Mouse (Mus musculus): ENCODE measurements around the gene Slc25a18. TPM values are rescaled to one million over a fixed set of nuclear protein-coding genes. Genes with fewer than 3 reads are reported as not detected.

The Slc25a18 gene
- total and polyA plus RNA-seq, 3 experiments: 0.05 TPM; not detected in 2

GRCm38 (mm10) chr6:120819294-120819693, 45.9 kb downstream of the Slc25a18 start:
- H3K4me3 ChIP-seq (ENCODE audit: low read depth, low read length): no peak overlapping the region; the same call in 1 of the 2 replicates

GRCm38 (mm10) chr6:120820144-120820543, 46.8 kb downstream of the Slc25a18 start:
- ATAC-seq (ENCODE audit: extremely low read depth, insufficient number of reproducible peaks, low FRiP score, poor library complexity, severe bottlenecking) (no peak), DNase-seq (ENCODE audit: low spot score) (peak; percentile 12)

More at GRCm38 (mm10) chr6:120819294-120819693, 45.9 kb downstream of the Slc25a18 start:
- no peak for ATAC-seq (ENCODE audit: extremely low read depth, insufficient number of reproducible peaks, low FRiP score, poor library complexity, severe bottlenecking)
- TF ChIP-seq GATA2 (IDR thresholded peaks at IDR 0.05; ENCODE audit: borderline replicate concordance, low read depth, low read length) (no peak), POLR2AphosphoS5 (IDR thresholded peaks at IDR 0.05; ENCODE audit: insufficient replicate concordance, low read depth, low read length) (no peak), TAL1 (conservative IDR thresholded peaks at IDR 0.05; ENCODE audit: low read depth, low read length) (no peak), GATA1 (IDR thresholded peaks at IDR 0.05; ENCODE audit: borderline replicate concordance, low read length) (no peak), CTCF (IDR thresholded peaks at IDR 0.05; ENCODE audit: low read depth, low read length) (no peak)
- Histone ChIP-seq H3K4me1 (ENCODE audit: insufficient read depth, low read depth, low read length) (peaks cover 47% of the 10 kb centered on the region), H3K36me3 (replicated peaks) (peaks cover 30% of the 10 kb centered on the region), H3K9me3 (replicated peaks) (no peaks in the 10 kb centered on the region), H3K27me3 (ENCODE audit: insufficient read depth, low read length) (no peaks in the 10 kb centered on the region)
- DNase-seq (ENCODE audit: low spot score): no peak

GRCm38 (mm10) chr6:120820941-120821340, 47.6 kb downstream of the Slc25a18 start:
- Histone ChIP-seq H3K4me1 (ENCODE audit: insufficient read depth, low read depth, low read length) (peaks cover 50% of the 10 kb centered on the region), H3K27me3 (ENCODE audit: insufficient read depth, low read length) (no peaks in the 10 kb centered on the region), H3K9me3 (replicated peaks) (no peaks in the 10 kb centered on the region), H3K4me3 (ENCODE audit: low read depth, low read length) (peak overlapping the region; percentile 100), H3K36me3 (replicated peaks) (peaks cover 30% of the 10 kb centered on the region)
- ATAC-seq (ENCODE audit: extremely low read depth, insufficient number of reproducible peaks, low FRiP score, poor library complexity, severe bottlenecking) (no peak), DNase-seq (ENCODE audit: low spot score) (no peak)
- no peak for TF ChIP-seq GATA1 (IDR thresholded peaks at IDR 0.05; ENCODE audit: borderline replicate concordance, low read length)
- no peak for TF ChIP-seq TAL1 (conservative IDR thresholded peaks at IDR 0.05; ENCODE audit: low read depth, low read length)
- TF ChIP-seq POLR2AphosphoS5 (IDR thresholded peaks at IDR 0.05; ENCODE audit: insufficient replicate concordance, low read depth, low read length): no peak
- no peak for TF ChIP-seq CTCF (IDR thresholded peaks at IDR 0.05; ENCODE audit: low read depth, low read length)
- TF ChIP-seq GATA2 (IDR thresholded peaks at IDR 0.05; ENCODE audit: borderline replicate concordance, low read depth, low read length): no peak

More at GRCm38 (mm10) chr6:120820144-120820543, 46.8 kb downstream of the Slc25a18 start:
- Histone ChIP-seq H3K27me3 (ENCODE audit: insufficient read depth, low read length) (no peaks in the 10 kb centered on the region), H3K9me3 (replicated peaks) (no peaks in the 10 kb centered on the region), H3K4me3 (ENCODE audit: low read depth, low read length) (peak overlapping the region; percentile 100), H3K36me3 (replicated peaks) (peaks cover 30% of the 10 kb centered on the region), H3K4me1 (ENCODE audit: insufficient read depth, low read depth, low read length) (peaks cover 47% of the 10 kb centered on the region)
- no peak for TF ChIP-seq POLR2AphosphoS5 (IDR thresholded peaks at IDR 0.05; ENCODE audit: insufficient replicate concordance, low read depth, low read length)
- TF ChIP-seq GATA1 (IDR thresholded peaks at IDR 0.05; ENCODE audit: borderline replicate concordance, low read length): no peak
- no peak for TF ChIP-seq GATA2 (IDR thresholded peaks at IDR 0.05; ENCODE audit: borderline replicate concordance, low read depth, low read length)
- no peak for TF ChIP-seq TAL1 (conservative IDR thresholded peaks at IDR 0.05; ENCODE audit: low read depth, low read length)

- no peak for TF ChIP-seq GATA1 (IDR thresholded peaks at IDR 0.05; ENCODE audit: borderline replicate concordance, low read length)
- DNase-seq (ENCODE audit: low spot score) (no peak), ATAC-seq (ENCODE audit: extremely low read depth, insufficient number of reproducible peaks, low FRiP score, poor library complexity, severe bottlenecking) (no peak)
- H3K27me3 ChIP-seq (ENCODE audit: insufficient read depth, low read length): no peaks in the 10 kb centered on the region
- H3K9me3 ChIP-seq (replicated peaks): no peaks in the 10 kb centered on the region
- H3K36me3 ChIP-seq (replicated peaks): peaks cover 30% of the 10 kb centered on the region
- H3K4me1 ChIP-seq (ENCODE audit: insufficient read depth, low read depth, low read length): peaks cover 50% of the 10 kb centered on the region
- peak overlapping the region; percentile 100 for H3K4me3 ChIP-seq (ENCODE audit: low read depth, low read length)
Measured at GRCm38 (mm10) chr6:120821715-120822114, 48.3 kb downstream of the Slc25a18 start.

- Histone ChIP-seq H3K9me3 (replicated peaks) (no peaks in the 10 kb centered on the region), H3K36me3 (replicated peaks) (peaks cover 27% of the 10 kb centered on the region), H3K4me1 (ENCODE audit: insufficient read depth, low read depth, low read length) (peaks cover 49% of the 10 kb centered on the region), H3K4me3 (ENCODE audit: low read depth, low read length) (peak within 1 kb of the TSS; percentile 100), H3K27me3 (ENCODE audit: insufficient read depth, low read length) (no peaks in the 10 kb centered on the region)
- peak; percentile 90 for ATAC-seq (ENCODE audit: extremely low read depth, insufficient number of reproducible peaks, low FRiP score, poor library complexity, severe bottlenecking)
- TF ChIP-seq TAL1 (conservative IDR thresholded peaks at IDR 0.05; ENCODE audit: low read depth, low read length) (no peak), POLR2AphosphoS5 (IDR thresholded peaks at IDR 0.05; ENCODE audit: insufficient replicate concordance, low read depth, low read length) (no peak), GATA2 (IDR thresholded peaks at IDR 0.05; ENCODE audit: borderline replicate concordance, low read depth, low read length) (no peak), GATA1 (IDR thresholded peaks at IDR 0.05; ENCODE audit: borderline replicate concordance, low read length) (no peak), CTCF (IDR thresholded peaks at IDR 0.05; ENCODE audit: low read depth, low read length) (no peak)
- DNase-seq (ENCODE audit: low spot score): peak; percentile 90
Measured at GRCm38 (mm10) chr6:120822307-120822928, 49.0 kb downstream of the Slc25a18 start, which contains the start of gene Atp6v1e1. Atp6v1e1 (minus strand) TSS chr6:120822793.

GRCm38 (mm10) chr6:120822937-120823614, 49.7 kb downstream of the Slc25a18 start:
- Histone ChIP-seq H3K4me3 (ENCODE audit: low read depth, low read length) (peak overlapping the region; percentile 100; the same call in 1 of the 2 replicates), H3K4me1 (ENCODE audit: insufficient read depth, low read depth, low read length) (peaks cover 45% of the 10 kb centered on the region), H3K9me3 (replicated peaks) (no peaks in the 10 kb centered on the region), H3K36me3 (replicated peaks) (peaks cover 20% of the 10 kb centered on the region), H3K27me3 (ENCODE audit: insufficient read depth, low read length) (no peaks in the 10 kb centered on the region)
- no peak for ATAC-seq (ENCODE audit: extremely low read depth, insufficient number of reproducible peaks, low FRiP score, poor library complexity, severe bottlenecking)
- no peak for DNase-seq (ENCODE audit: low spot score)
- TF ChIP-seq CTCF (IDR thresholded peaks at IDR 0.05; ENCODE audit: low read depth, low read length): no peak
